Mouse (Mus musculus): ENCODE measurements at regions not wholly inside any gene's neighbourhood (a gene's known extent, or its start where the extent isn't known, plus 50 kb on each side); places are given as distances from the start of the nearest gene placed in this dataset.

DNA sequence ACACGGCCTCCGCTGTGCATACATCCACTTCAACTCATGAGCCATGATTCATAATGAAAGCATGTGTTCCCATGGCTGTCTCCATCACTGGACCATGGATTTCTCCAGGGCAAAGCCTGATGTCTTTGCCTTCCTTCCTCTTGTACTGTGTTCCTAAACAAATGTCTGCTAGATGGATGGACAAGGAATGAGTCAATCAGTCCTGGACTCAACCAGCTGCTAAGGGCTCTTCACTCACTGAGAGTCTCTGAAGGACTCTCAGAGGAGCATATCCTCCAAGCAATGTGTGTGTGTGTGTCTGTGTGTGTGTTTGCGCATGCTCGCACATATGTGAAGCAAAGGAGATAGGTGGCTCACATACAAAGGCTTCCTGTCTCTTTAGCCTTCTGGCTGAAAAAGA lies 156.0 kb upstream of the Nrip1 start:
- H3K4me2 ChIP-seq (replicated peaks) = no peak overlapping the region
- H3K4me3 ChIP-seq (replicated peaks; ENCODE audit: low read length) = no peak overlapping the region
- H3K4me1 ChIP-seq (replicated peaks; ENCODE audit: control insufficient read depth, insufficient read depth, low read length) = no peaks in the 10 kb centered on the region
- no peak for ATAC-seq (ENCODE audit: low FRiP score)
- over 99% methylated on average over 4 of the region's 4 CpGs for WGBS
- H3K36me3 ChIP-seq (replicated peaks; ENCODE audit: control insufficient read depth, insufficient read depth) = no peaks in the 10 kb centered on the region
- no peaks in the 10 kb centered on the region for H3K27me3 ChIP-seq (ENCODE audit: control insufficient read depth, insufficient read depth, low read length)
- H3K27ac ChIP-seq = no peak overlapping the region
- H3K9ac ChIP-seq = no peak overlapping the region
- DNase-seq (ENCODE audit: low spot score) = no peak
- no peaks in the 10 kb centered on the region for H3K9me3 ChIP-seq (ENCODE audit: control insufficient read depth, low read length)

DNA sequence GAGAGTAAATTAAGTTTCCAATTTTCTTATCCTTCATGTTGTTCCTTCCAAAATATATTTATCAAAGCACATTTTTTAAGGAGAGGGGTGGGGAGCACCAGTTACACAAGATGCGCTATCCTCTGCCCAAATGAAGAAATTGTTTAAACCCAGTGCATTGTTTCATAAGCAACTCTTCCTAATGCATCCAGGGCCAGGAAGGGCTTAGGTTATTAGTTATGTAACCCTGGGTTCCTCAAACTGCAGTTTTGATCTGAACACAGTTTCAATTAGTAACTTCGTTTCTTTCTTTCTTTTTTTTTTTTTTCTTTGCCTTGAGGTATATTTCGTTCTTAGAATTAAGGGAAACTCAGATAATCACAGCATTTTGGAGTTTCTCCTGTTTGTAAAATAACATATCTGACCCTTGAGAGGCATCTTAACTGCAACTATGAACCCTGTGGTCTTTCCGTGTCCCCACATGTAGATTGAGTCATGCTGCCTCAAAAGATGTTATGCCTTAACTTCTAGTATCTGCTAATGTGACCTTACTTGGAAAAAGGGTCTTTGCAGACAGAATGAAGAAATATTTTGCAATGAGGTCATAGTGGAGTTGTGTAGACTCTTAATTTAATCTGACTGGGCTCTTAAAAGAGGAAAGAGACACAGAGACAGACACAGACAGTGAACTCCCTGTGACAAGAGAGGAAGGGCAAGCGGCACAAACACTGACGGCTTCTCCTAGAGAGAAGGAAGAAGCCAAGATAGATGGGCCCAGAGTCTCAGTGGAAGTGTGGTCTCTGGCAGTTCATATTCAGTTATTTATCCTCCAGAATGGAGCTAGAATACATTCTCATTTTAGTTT lies 153.7 kb upstream of the Nrip1 start:
- WGBS = 92% methylated on average over 6 of the region's 6 CpGs
- Histone ChIP-seq H3K27me3 (ENCODE audit: control insufficient read depth, insufficient read depth, low read length) (no peaks in the 10 kb centered on the region), H3K4me3 (replicated peaks; ENCODE audit: low read length) (no peak overlapping the region), H3K36me3 (replicated peaks; ENCODE audit: control insufficient read depth, insufficient read depth) (no peaks in the 10 kb centered on the region), H3K9me3 (ENCODE audit: control insufficient read depth, low read length) (no peaks in the 10 kb centered on the region), H3K4me2 (replicated peaks) (no peak overlapping the region), H3K9ac (no peak overlapping the region), H3K27ac (no peak overlapping the region), H3K4me1 (replicated peaks; ENCODE audit: control insufficient read depth, insufficient read depth, low read length) (no peaks in the 10 kb centered on the region)
- ATAC-seq (ENCODE audit: low FRiP score) = no peak
- DNase-seq (ENCODE audit: low spot score) = no peak

DNA sequence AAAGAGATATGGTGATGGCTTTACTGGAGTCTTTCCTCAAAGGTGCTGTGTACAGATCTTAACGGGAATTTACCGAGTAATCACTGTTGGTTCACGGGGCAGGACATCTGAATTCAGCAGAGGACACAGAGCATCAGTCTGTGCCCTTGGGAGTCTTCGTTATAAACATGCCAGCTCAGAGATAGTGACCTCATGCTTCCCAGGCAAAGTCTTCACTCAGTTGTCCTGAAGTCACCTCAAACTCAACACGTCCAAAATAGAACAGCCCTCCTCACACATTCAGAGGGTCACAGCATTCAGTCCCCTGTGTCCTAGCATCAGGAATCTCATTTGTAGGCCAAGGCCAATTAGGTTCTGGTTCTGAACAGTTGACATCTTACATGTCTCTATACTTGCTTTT lies 151.9 kb upstream of the Nrip1 start:
- H3K27ac ChIP-seq = no peak overlapping the region
- no peak overlapping the region for H3K9ac ChIP-seq
- ATAC-seq (ENCODE audit: low FRiP score) = no peak
- H3K27me3 ChIP-seq (ENCODE audit: control insufficient read depth, insufficient read depth, low read length) = no peaks in the 10 kb centered on the region
- H3K9me3 ChIP-seq (ENCODE audit: control insufficient read depth, low read length) = no peaks in the 10 kb centered on the region
- no peak overlapping the region for H3K4me3 ChIP-seq (replicated peaks; ENCODE audit: low read length)
- H3K4me2 ChIP-seq (replicated peaks) = no peak overlapping the region
- H3K36me3 ChIP-seq (replicated peaks; ENCODE audit: control insufficient read depth, insufficient read depth) = no peaks in the 10 kb centered on the region
- WGBS = 86% methylated on average over 5 of the region's 5 CpGs
- DNase-seq (ENCODE audit: low spot score) = no peak
- no peaks in the 10 kb centered on the region for H3K4me1 ChIP-seq (replicated peaks; ENCODE audit: control insufficient read depth, insufficient read depth, low read length)

DNA sequence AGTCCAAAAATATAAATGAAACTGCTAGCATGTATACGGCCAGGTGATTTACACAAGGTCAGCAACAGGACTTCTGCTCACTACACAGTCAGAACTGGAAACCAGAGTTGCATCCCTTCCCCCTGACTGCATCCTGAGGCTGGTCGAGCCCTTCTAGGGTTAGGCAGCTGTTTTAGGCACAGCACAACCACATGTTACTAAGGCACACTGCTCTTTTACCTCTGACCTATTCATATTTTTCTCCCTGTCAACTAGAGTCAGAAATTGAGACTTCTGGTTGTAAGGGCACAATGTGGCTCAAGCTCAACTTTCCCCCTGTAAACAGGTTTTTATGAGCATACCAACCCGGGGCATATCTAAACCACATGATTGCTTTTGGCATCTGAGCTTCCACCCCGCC lies 151.3 kb upstream of the Nrip1 start:
- Histone ChIP-seq H3K27ac (no peak overlapping the region), H3K4me3 (replicated peaks; ENCODE audit: low read length) (no peak overlapping the region), H3K4me2 (replicated peaks) (no peak overlapping the region)

DNA sequence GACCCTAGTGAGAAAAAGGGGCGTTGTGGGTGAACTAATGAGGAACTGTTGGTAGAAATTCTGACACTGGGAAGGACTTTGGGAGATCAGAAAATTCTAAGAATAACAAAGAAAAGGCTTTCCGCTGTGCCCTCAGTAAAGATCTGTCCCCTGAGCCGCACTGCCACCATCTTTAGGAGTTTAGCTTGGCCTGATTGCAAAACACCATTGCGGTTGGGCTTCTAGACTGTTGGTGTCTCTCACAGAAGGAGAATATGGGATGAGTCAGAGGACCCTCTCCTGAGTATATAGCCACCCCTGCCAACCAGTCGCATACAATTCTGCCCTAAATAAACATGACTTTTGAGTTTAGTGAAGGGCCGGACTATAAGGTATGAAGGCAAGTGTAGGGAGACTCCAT lies 147.5 kb upstream of the Nrip1 start:
- Histone ChIP-seq H3K9ac (no peak overlapping the region), H3K27me3 (ENCODE audit: control insufficient read depth, insufficient read depth, low read length) (no peaks in the 10 kb centered on the region), H3K27ac (no peak overlapping the region), H3K36me3 (replicated peaks; ENCODE audit: control insufficient read depth, insufficient read depth) (no peaks in the 10 kb centered on the region), H3K4me1 (replicated peaks; ENCODE audit: control insufficient read depth, insufficient read depth, low read length) (no peaks in the 10 kb centered on the region), H3K9me3 (ENCODE audit: control insufficient read depth, low read length) (no peaks in the 10 kb centered on the region), H3K4me3 (replicated peaks; ENCODE audit: low read length) (no peak overlapping the region), H3K4me2 (replicated peaks) (no peak overlapping the region)
- DNase-seq (ENCODE audit: low spot score) = no peak
- WGBS = 95% methylated on average over 6 of the region's 6 CpGs
- ATAC-seq (ENCODE audit: low FRiP score) = no peak

More for the DNA sequence above, 151.3 kb upstream of the Nrip1 start:
- DNase-seq (ENCODE audit: low spot score) (no peak), ATAC-seq (ENCODE audit: low FRiP score) (no peak)
- Histone ChIP-seq H3K36me3 (replicated peaks; ENCODE audit: control insufficient read depth, insufficient read depth) (no peaks in the 10 kb centered on the region), H3K9me3 (ENCODE audit: control insufficient read depth, low read length) (no peaks in the 10 kb centered on the region), H3K4me1 (replicated peaks; ENCODE audit: control insufficient read depth, insufficient read depth, low read length) (no peaks in the 10 kb centered on the region), H3K27me3 (ENCODE audit: control insufficient read depth, insufficient read depth, low read length) (no peaks in the 10 kb centered on the region), H3K9ac (no peak overlapping the region)
- 89% methylated on average over 4 of the region's 4 CpGs for WGBS

DNA sequence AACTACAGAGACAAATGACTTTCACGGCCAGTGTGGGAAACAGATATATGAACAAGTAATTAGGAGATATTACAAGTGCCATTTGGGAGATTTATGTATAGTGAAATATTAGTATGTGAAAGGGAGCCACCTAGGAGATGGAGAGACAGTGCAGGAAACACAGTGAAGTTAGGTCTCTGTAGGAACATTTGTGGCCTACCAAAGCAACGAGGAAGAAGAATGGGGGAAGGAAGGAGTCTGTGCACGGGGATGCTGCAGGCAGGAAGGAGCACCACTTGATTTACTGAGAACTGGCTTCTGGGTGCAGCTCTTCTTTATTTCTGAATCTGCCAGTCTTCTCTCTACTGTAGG lies 147.0 kb upstream of the Nrip1 start:
- Histone ChIP-seq H3K4me1 (replicated peaks; ENCODE audit: control insufficient read depth, insufficient read depth, low read length) (no peaks in the 10 kb centered on the region), H3K4me3 (replicated peaks; ENCODE audit: low read length) (no peak overlapping the region), H3K27ac (no peak overlapping the region; the same call in 1 of the 2 replicates), H3K27me3 (ENCODE audit: control insufficient read depth, insufficient read depth, low read length) (no peaks in the 10 kb centered on the region), H3K9ac (no peak overlapping the region), H3K4me2 (replicated peaks) (no peak overlapping the region), H3K36me3 (replicated peaks; ENCODE audit: control insufficient read depth, insufficient read depth) (no peaks in the 10 kb centered on the region), H3K9me3 (ENCODE audit: control insufficient read depth, low read length) (no peaks in the 10 kb centered on the region)
- ATAC-seq (ENCODE audit: low FRiP score) (peak; percentile 40; the same call in 1 of the 2 replicates), DNase-seq (ENCODE audit: low spot score) (no peak)
- 55% methylated on average over 3 of the region's 3 CpGs for WGBS

DNA sequence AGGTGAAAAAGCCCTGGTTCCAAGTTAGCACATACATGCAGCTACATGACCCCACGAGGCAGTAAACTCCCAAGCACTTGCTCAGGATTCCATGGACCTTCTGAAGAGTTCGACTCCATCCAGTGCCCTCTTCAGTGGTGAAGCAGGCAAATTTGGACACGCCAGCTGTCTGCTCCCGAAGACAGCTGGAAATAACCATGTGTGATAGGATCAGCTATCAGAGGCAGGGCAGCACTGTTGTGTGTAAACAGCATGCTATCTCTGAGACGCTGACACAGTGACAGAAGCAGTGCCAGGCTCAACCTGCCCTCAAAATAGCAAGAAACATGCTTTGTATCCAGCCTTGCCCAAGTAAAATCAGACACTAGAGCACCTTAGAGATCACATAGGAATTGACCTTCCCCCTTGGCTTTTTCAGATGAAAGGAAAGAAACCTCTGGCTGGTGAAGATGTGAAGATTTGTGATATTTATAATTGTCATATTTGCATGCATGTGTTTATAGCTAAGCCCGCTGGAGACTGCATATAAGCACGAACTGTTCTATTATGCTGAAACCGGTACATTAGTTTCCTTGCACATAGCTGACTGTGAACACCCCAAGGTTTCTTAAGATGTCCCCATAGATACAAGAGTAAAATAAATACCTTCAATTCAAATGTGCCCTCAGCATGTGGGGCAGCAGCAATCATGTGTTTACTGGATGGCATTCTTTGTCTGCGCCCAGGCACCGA lies 146.4 kb upstream of the Nrip1 start:
- Histone ChIP-seq H3K4me2 (replicated peaks) (no peak overlapping the region), H3K9me3 (ENCODE audit: control insufficient read depth, low read length) (no peaks in the 10 kb centered on the region), H3K4me3 (replicated peaks; ENCODE audit: low read length) (no peak overlapping the region), H3K36me3 (replicated peaks; ENCODE audit: control insufficient read depth, insufficient read depth) (no peaks in the 10 kb centered on the region), H3K27me3 (ENCODE audit: control insufficient read depth, insufficient read depth, low read length) (no peaks in the 10 kb centered on the region), H3K27ac (peak overlapping the region; percentile 44), H3K4me1 (replicated peaks; ENCODE audit: control insufficient read depth, insufficient read depth, low read length) (no peaks in the 10 kb centered on the region), H3K9ac (no peak overlapping the region)
- 75% methylated on average over 10 of the region's 10 CpGs for WGBS
- DNase-seq (ENCODE audit: low spot score) = no peak
- ATAC-seq (ENCODE audit: low FRiP score) = no peak

DNA sequence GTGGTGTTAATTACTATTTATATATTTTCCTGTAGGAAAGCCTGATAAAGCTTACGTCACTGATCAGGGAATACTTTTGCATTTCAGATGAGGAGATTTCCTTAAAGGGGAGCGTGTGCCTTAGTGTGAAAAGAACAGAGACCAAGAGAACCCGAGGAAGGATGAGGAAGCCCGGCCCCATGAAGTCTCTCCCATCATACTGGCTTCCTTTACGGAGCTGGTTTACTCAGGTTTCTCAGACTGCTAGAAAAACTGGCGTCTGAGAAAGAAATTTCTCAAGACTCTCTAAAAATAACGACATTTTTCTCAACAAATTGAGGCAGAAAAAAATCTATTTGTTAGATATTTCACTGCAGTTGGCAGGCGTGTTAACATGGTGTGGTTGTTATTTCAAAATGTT lies 137.2 kb upstream of the Nrip1 start:
- no peaks in the 10 kb centered on the region for H3K27me3 ChIP-seq (ENCODE audit: control insufficient read depth, insufficient read depth, low read length)
- no peak overlapping the region for H3K27ac ChIP-seq
- no peaks in the 10 kb centered on the region for H3K9me3 ChIP-seq (ENCODE audit: control insufficient read depth, low read length)
- H3K4me2 ChIP-seq (replicated peaks) = no peak overlapping the region
- no peak overlapping the region for H3K4me3 ChIP-seq (replicated peaks; ENCODE audit: low read length)
- no peaks in the 10 kb centered on the region for H3K36me3 ChIP-seq (replicated peaks; ENCODE audit: control insufficient read depth, insufficient read depth)
- DNase-seq (ENCODE audit: low spot score) (no peak), ATAC-seq (ENCODE audit: low FRiP score) (no peak)
- H3K4me1 ChIP-seq (replicated peaks; ENCODE audit: control insufficient read depth, insufficient read depth, low read length) = no peaks in the 10 kb centered on the region
- H3K9ac ChIP-seq = no peak overlapping the region
- 71% methylated on average over 8 of the region's 8 CpGs for WGBS

DNA sequence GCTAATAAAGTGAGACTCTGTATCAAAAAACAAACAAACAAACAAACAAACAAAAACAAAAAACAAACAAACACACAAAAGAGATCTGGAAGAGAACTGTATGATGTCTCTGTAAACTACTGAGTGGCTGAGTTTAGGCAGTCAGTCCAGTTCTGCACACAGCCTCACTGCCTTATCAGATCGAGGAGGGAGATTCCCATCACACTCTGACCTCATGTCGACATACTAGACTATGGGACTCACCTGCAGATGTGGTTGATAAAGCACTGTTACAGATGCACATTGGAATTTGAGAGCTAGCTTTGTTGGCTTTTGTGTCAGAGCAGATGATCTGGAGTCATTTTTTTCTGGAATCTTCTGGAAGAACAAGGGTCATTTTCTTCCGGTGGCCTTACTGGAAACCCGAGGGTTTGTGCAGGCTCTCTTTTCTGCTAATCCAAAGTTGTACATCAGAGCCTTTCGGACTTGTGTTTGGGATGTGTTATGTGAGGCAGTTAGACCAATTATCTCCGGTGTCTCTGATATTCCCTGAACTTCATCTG lies 135.6 kb upstream of the Nrip1 start:
- Histone ChIP-seq H3K36me3 (replicated peaks; ENCODE audit: control insufficient read depth, insufficient read depth) (no peaks in the 10 kb centered on the region), H3K27ac (no peak overlapping the region), H3K27me3 (ENCODE audit: control insufficient read depth, insufficient read depth, low read length) (no peaks in the 10 kb centered on the region), H3K4me2 (replicated peaks) (no peak overlapping the region), H3K4me3 (replicated peaks; ENCODE audit: low read length) (no peak overlapping the region), H3K9ac (no peak overlapping the region), H3K4me1 (replicated peaks; ENCODE audit: control insufficient read depth, insufficient read depth, low read length) (no peaks in the 10 kb centered on the region), H3K9me3 (ENCODE audit: control insufficient read depth, low read length) (no peaks in the 10 kb centered on the region)
- DNase-seq (ENCODE audit: low spot score) (no peak), ATAC-seq (ENCODE audit: low FRiP score) (no peak)
- 93% methylated on average over 6 of the region's 6 CpGs for WGBS

Measured in hindbrain, embryonic 14.5 days (tissue).